Mouse (Mus musculus) E14TG2a.4 (cell line): ENCODE results near the gene Omd.

Source experiments
- CTCF ChIP-seq: conservative IDR thresholded peaks from 2 replicates; pipeline ENCODE4 v1.5.1; 2014; ENCODE audit warnings: low read length
- NANOG ChIP-seq: IDR thresholded peaks from 2 replicates; pipeline ENCODE4 v1.6.1; 2014; ENCODE audit warnings: borderline replicate concordance, low read length, mixed read lengths
- POU5F1 ChIP-seq: IDR thresholded peaks from 2 replicates; pipeline ENCODE4 v1.6.1; 2014; ENCODE audit warnings: low read length, borderline replicate concordance

GRCm38 (mm10) chr13:49546517-49546916, 35.7 kb upstream of the Omd start:
- TF ChIP-seq CTCF, result no peak
- TF ChIP-seq NANOG, result no peak
- TF ChIP-seq POU5F1, result no peak
